In the genomic region with DNA sequence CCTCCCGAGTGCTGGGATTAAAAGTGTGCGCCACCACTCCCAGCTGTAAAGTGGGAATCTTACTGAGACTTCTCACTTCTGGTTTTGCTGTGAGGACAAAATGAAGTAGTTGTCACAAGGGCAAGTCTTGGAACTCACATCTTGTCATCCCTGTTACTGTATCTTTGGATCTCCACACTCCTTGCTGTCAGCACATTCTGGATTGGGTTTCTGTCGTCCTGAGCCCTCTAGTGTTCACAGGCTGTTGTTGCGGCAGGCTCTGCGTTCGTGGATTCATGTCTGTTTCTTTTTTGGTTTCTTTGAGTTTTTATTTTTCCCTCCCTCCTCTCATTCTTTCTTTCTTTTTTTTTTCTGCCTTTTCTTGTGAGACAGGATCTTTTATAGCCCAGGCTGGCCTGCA, we compare ENCODE assay signal across 7 mouse cellular contexts. TPM values are rescaled to one million over a fixed set of nuclear protein-coding genes. Genes with fewer than 3 reads are reported as not detected.
DNase-seq lines count a peak whose midpoint lies in the region; ATAC-seq and TF ChIP-seq lines count a peak whose summit lies in the region.

No protein-coding gene starts in this region.

- WGBS in neural tube, embryonic 15.5 days = 36% methylated on average over 6 of the region's 6 CpGs
- 35% methylated on average over 6 of the region's 6 CpGs for WGBS in kidney, postnatal 0 days
- WGBS in lung, adult 2 months = 32% methylated on average over 6 of the region's 6 CpGs

- H3K9ac ChIP-seq in neural tube, embryonic 15.5 days (replicated peaks) = no peak overlapping the region
- no peak overlapping the region for H3K9ac ChIP-seq in kidney, postnatal 0 days (ENCODE audit: low read depth, low read length)

- no peaks in the 10 kb centered on the region for H3K27me3 ChIP-seq in neural tube, embryonic 15.5 days (replicated peaks)
- no peaks in the 10 kb centered on the region for H3K27me3 ChIP-seq in kidney, postnatal 0 days (ENCODE audit: insufficient read depth, low read length)

- peak; percentile 77 for TF ChIP-seq CTCF in kidney, postnatal 0 days (IDR thresholded peaks at IDR 0.05; ENCODE audit: low read depth)
- peak; percentile 89 for TF ChIP-seq CTCF in lung, adult 2 months (IDR thresholded peaks at IDR 0.05; ENCODE audit: insufficient read depth, low read length)

- no peak overlapping the region for H3K27ac ChIP-seq in neural tube, embryonic 15.5 days (replicated peaks)
- H3K27ac ChIP-seq in kidney, postnatal 0 days = no peak overlapping the region

- peak; percentile 56 for DNase-seq in neural tube, embryonic 10.5 days (ENCODE audit: extremely low spot score, low spot score)
- peak; percentile 75 for DNase-seq in ZHBTc4 (ENCODE audit: low read depth, low spot score)
- peak; percentile 85 for DNase-seq in kidney, postnatal 0 days (ENCODE audit: low spot score)
- DNase-seq in lung, adult 2 months = no peak
- peak; percentile 51 to 59 for DNase-seq in spleen, postnatal 14 days (ENCODE audit: low spot score in 2 of 2)

- H3K9me3 ChIP-seq in neural tube, embryonic 15.5 days (replicated peaks) = no peaks in the 10 kb centered on the region
- no peaks in the 10 kb centered on the region for H3K9me3 ChIP-seq in kidney, postnatal 0 days (replicated peaks; ENCODE audit: low read length)

- H3K4me3 ChIP-seq in neural tube, embryonic 15.5 days (replicated peaks) = no peak overlapping the region
- no peak overlapping the region for H3K4me3 ChIP-seq in kidney, postnatal 0 days (replicated peaks; ENCODE audit: low read depth, low read length)
- H3K4me3 ChIP-seq in lung, adult 2 months (replicated peaks; ENCODE audit: extremely low read depth, low read depth, low read length) = no peak overlapping the region

- ATAC-seq in neural tube, embryonic 15.5 days (ENCODE audit: low FRiP score) = no peak
- peak; percentile 53 for ATAC-seq in erythroid progenitor cell, adult 5-6 weeks (replicated peaks; ENCODE audit: low FRiP score, poor library complexity, severe bottlenecking)
- ATAC-seq in kidney, postnatal 0 days (replicated peaks; ENCODE audit: low FRiP score, low read depth) = no peak

- H3K4me2 ChIP-seq in neural tube, embryonic 15.5 days = no peak overlapping the region
- no peak overlapping the region; the same call in 1 of the 2 replicates for H3K4me2 ChIP-seq in kidney, postnatal 0 days (ENCODE audit: low read length)

- H3K4me1 ChIP-seq in neural tube, embryonic 15.5 days = peaks cover 4% of the 10 kb centered on the region; the same call in 1 of the 2 replicates
- no peaks in the 10 kb centered on the region for H3K4me1 ChIP-seq in kidney, postnatal 0 days (replicated peaks; ENCODE audit: insufficient read depth, low read length)
- peaks cover 2% of the 10 kb centered on the region; the same call in 1 of the 2 replicates for H3K4me1 ChIP-seq in lung, adult 2 months (ENCODE audit: control insufficient read depth, insufficient read depth, low read length)

- no peak for TF ChIP-seq POLR2A in lung, adult 2 months (IDR thresholded peaks at IDR 0.05; ENCODE audit: borderline replicate concordance, extremely low read depth, low read depth, low read length)

- no peaks in the 10 kb centered on the region for H3K36me3 ChIP-seq in neural tube, embryonic 15.5 days
- no peaks in the 10 kb centered on the region for H3K36me3 ChIP-seq in kidney, postnatal 0 days (ENCODE audit: insufficient read depth, low read length)

RNA-seq across cellular contexts. Expression of a gene that starts 20.4 kb away (rescaled TPM):
- polyA plus RNA-seq in neural tube, embryonic 15.5 days (2015; fragmentation: Nextera tagmentation; extraction: Ambion mirVana) = 56.6 and 59.9 TPM in 2 replicates
- 19.1 and 26.4 TPM in 2 replicates for total RNA-seq in erythroid progenitor cell, adult 5-6 weeks (2015; ENCODE audit: low replicate concordance)
- 11.1 and 25.3 TPM in 2 replicates for total RNA-seq in erythroid progenitor cell, adult 5-6 weeks (2017; ENCODE audit: low replicate concordance)
- polyA plus RNA-seq in kidney, postnatal 0 days (2015; fragmentation: Nextera tagmentation; extraction: Ambion mirVana) = 31.4 and 33.8 TPM in 2 replicates
- polyA plus RNA-seq in lung, adult 2 months (2012; rRNA removed) = 67.9 and 68.5 TPM in 2 replicates

RNA-seq across cellular contexts. Expression of a gene that starts 35.1 kb away (rescaled TPM):
- 26.1 and 32.6 TPM in 2 replicates for polyA plus RNA-seq in neural tube, embryonic 15.5 days (2015; fragmentation: Nextera tagmentation; extraction: Ambion mirVana)
- not detected in 2 replicates for total RNA-seq in erythroid progenitor cell, adult 5-6 weeks (2015; ENCODE audit: low replicate concordance)
- 0.26 TPM in 1 of 2 replicates, not detected in the other for total RNA-seq in erythroid progenitor cell, adult 5-6 weeks (2017; ENCODE audit: low replicate concordance)
- 4.5 and 4.7 TPM in 2 replicates for polyA plus RNA-seq in kidney, postnatal 0 days (2015; fragmentation: Nextera tagmentation; extraction: Ambion mirVana)
- polyA plus RNA-seq in lung, adult 2 months (2012; rRNA removed) = 8.0 and 9.5 TPM in 2 replicates

RNA-seq across cellular contexts. Expression of a gene that starts 45.8 kb away (rescaled TPM):
- 0.92 and 3.1 TPM in 2 replicates for polyA plus RNA-seq in neural tube, embryonic 15.5 days (2015; fragmentation: Nextera tagmentation; extraction: Ambion mirVana)
- 27.7 and 41.1 TPM in 2 replicates for total RNA-seq in erythroid progenitor cell, adult 5-6 weeks (2015; ENCODE audit: low replicate concordance)
- total RNA-seq in erythroid progenitor cell, adult 5-6 weeks (2017; ENCODE audit: low replicate concordance) = 48.4 and 75.5 TPM in 2 replicates
- polyA plus RNA-seq in kidney, postnatal 0 days (2015; fragmentation: Nextera tagmentation; extraction: Ambion mirVana) = 0.79 and 0.82 TPM in 2 replicates
- 6.0 and 7.5 TPM in 2 replicates for polyA plus RNA-seq in lung, adult 2 months (2012; rRNA removed)
